Mouse (Mus musculus) neutrophil, adult 5-6 weeks (primary cell): Measurements from ENCODE around the gene Acacb. TPM values are rescaled to one million over a fixed set of nuclear protein-coding genes. Genes with fewer than 3 reads are reported as not detected.

Source experiments
- ATAC-seq: fragments of 151-379, 151-347 bp; 2 replicates; pipeline ENCODE4 v1.8.0; 2017; ENCODE audit warnings: mild to moderate bottlenecking, moderate TSS enrichment; ENCODE audit not compliant: insufficient number of reproducible peaks, poor library complexity, low FRiP score, severe bottlenecking; ENCODE audit errors: extremely low read depth
- total RNA-seq: library from RNA; stranded (forward); fragments of 200-1000 nt; gene quantifications from 2 replicates; pipeline ENCODE4 v1.2.3, GENCODE M21; 2017

Gene Acacb
- total RNA-seq, 1 experiment from 2014 or later: not detected

- ATAC-seq: no peak
Observed at GRCm38 (mm10) chr5:114286872-114287571, 140.7 kb downstream of the Acacb start.

- no peak for ATAC-seq
Observed at GRCm38 (mm10) chr5:114288396-114288795, 142.1 kb downstream of the Acacb start.

DNA sequence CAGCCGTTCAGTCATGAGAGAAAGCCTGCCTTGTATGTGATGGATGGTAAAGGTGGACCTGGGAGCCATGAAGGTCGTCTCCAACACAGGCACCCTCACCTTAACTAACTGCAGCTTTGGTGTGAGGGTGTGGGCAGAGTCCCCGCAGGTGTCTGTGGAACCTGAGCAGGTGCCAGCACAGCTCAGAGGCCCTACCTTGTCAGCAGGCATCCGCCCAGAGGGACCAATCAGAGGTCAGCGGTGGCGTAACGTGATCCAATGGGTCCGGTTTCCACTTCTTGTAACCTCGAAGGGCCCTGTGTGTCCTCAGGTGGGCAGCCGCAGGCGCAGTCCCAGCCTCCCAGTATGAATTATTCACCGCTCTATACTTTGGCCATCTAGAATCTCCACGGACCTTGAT is 142.5 kb downstream of the Acacb start, which contains the start of gene Myo1h:
TSS of gene Myo1h (plus strand) at position 293 of the 400 bp plus-strand sequence.
- ATAC-seq: no peak

GRCm38 (mm10) chr5:114290004-114290403 is 143.7 kb downstream of the Acacb start:
- no peak for ATAC-seq

DNA sequence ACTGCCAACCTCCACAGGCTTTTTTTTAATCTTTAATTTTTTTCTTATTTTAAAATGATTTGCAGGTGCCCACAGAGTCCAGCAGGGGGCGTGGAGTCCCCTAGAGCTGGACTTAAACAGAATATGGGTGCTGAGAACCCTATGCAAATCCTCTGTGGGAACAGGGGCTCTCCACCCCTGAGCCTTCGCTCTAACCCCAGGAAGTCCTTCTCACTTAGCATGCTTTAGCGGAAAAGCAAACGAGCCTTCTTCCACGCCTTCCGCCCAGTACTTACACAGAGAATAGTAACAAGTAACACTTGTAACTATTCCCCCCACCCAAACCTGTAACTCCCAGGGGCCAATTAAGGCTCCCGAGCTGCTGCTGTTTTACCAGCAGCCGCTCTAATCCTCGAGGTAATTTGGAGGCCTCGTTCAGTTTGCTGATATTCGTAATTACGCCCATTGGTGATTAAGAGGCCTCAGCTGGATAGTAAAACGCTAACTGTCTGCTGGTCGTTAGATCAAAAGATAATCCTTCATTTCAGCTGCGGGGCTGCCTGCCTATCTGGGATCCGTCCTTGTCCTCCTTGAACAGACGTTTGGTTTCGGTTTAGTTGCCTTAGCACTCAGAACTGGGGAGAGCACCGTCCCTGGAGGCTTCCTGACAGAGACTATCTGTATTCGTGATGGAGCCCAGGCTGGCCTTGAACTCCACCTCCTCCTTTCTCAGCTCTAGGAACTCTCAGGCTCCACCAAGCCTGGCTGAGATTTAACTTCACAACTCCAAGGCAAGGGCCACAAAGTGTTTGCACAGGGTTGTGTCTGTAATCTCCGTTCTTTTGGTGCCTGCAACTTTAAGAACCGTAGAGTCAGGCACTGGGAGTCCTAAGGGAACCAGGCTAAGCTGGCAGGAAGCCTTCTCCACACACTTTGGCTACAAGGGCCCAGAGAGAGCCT is 150.6 kb downstream of the Acacb start:
- ATAC-seq: no peak

DNA sequence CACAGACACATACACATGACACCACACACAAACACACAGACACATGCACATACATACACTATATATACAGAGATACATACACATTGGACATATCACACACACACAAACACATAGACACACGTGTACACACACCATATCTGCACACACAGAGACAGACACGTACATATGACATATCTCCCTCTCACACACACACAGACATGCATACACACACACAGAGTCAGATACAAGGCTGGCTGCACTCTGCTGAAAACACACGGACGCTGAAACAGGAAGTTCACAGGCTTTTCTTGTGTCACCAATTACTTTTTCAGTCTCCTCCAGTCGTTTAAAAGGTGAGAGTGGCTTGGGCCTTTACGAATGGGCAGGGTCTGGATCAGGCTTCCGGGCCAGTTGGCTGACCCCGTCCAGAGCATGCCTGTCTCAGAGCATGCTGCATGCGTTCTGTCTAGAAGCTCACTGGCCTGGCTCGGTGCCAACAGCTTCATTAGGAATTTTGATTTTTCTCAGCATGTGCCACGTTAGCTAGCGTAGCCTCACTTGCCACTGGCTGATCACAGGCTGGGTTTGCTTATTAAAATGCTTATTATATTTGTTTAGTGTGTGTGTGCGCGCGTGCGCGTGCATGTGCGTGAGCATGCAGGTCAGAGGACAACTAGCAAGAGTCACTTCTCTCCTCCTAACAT is 152.0 kb downstream of the Acacb start:
- ATAC-seq: no peak

GRCm38 (mm10) chr5:114299156-114299855 is 153.0 kb downstream of the Acacb start:
- no peak for ATAC-seq

DNA sequence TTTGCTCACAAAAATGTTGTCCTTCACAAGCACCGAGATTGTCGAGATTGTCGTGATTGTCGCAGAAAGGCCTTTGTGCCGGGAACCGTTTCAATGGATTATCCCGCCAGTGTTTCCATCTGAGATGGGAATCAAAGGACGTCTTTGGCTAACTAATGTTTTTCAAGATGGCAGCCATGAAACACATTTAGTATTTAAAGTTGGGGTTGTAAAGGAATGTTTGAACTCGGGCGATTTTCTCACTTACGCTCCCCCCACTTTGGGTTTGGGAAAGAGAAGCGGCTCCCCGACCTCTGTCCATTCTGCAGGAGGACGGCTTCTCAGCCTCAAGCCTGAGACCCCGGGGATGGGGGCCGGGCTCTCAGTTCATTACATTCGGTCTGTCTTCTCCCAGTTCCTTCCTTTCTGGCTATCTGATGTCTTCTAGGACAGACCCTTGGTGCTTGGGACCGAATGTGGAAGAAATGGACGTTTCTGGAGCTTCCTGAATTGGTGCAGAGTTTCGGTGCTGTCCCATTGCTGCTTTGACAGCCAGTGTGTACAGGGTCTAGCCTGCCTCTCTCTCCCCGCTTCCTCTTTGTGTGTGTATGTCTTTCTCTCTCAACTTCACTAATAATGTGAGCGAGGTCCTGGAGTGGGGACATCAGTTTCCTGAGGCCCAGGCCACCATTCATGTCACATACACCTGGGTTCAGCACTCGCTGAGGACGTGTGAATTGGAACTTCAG is 153.7 kb downstream of the Acacb start:
- ATAC-seq: no peak

Other genes starting within 250 kb of the Acacb start
- 76.9 and 78.5 TPM in 2 replicates for gene Coro1c, start 237.8 kb upstream of the Acacb start, total RNA-seq
- gene Ssh1, start 152.6 kb upstream of the Acacb start, total RNA-seq: 19.5 and 20.4 TPM in 2 replicates
- gene Dao, start 142.8 kb upstream of the Acacb start, total RNA-seq: not detected in 2 replicates
- 8.5 and 10.6 TPM in 2 replicates for gene Usp30, start 81.1 kb upstream of the Acacb start, total RNA-seq
- not detected in 2 replicates for gene Svop, start 55.0 kb upstream of the Acacb start, total RNA-seq
- 3.8 and 7.7 TPM in 2 replicates for gene Alkbh2, start 18.3 kb upstream of the Acacb start, total RNA-seq
- 5.5 and 5.6 TPM in 2 replicates for gene Ung, start 16.1 kb upstream of the Acacb start, total RNA-seq
- not detected in 2 replicates for gene Foxn4, start 127.3 kb downstream of the Acacb start, total RNA-seq
- 1.6 TPM in 2 replicates for gene Myo1h, start 142.6 kb downstream of the Acacb start, total RNA-seq
- 79.2 and 88.8 TPM in 2 replicates for gene Kctd10, start 234.0 kb downstream of the Acacb start, total RNA-seq
- 31.7 and 32.2 TPM in 2 replicates for gene Ube3b, start 234.1 kb downstream of the Acacb start, total RNA-seq